Mouse (Mus musculus) CH12.LX (cell line): ENCODE measurements around the gene Ralgapa1.
"Not testable (repeated sequence)": the region's sequence is repeated elsewhere in the genome, so short reads cannot be mapped to it uniquely, and the experiment has no call there.

Experiments used
- CTCF ChIP-seq, 2 experiments: IDR thresholded peaks in 1 of 2; conservative IDR thresholded peaks in 1 of 2; 2 replicates each; pipeline ENCODE4 v1.5.1; 2011 to 2012; ENCODE audit warnings: low read depth in 2 of 2, low read length in 2 of 2, improper control_type of control experiment in 1 of 2, inconsistent platforms in 1 of 2, mild to moderate bottlenecking in 1 of 2, moderate library complexity in 1 of 2
- E2F4 ChIP-seq: IDR thresholded peaks from 2 replicates; pipeline ENCODE4 v1.6.1; 2011; ENCODE audit warnings: low read depth, low read length, improper control_type of control experiment; ENCODE audit not compliant: insufficient replicate concordance
- JUN ChIP-seq: IDR thresholded peaks from 2 replicates; pipeline ENCODE4 v1.6.1; 2011; ENCODE audit warnings: low read depth, mild to moderate bottlenecking, low read length, improper control_type of control experiment, moderate library complexity; ENCODE audit not compliant: insufficient read depth
- JUND ChIP-seq: conservative IDR thresholded peaks from 2 replicates; pipeline ENCODE4 v1.6.1; 2011; ENCODE audit warnings: low read depth, low read length, improper control_type of control experiment
- NRF1 ChIP-seq: IDR thresholded peaks from 2 replicates; pipeline ENCODE4 v1.6.1; 2014; ENCODE audit warnings: low read depth, mild to moderate bottlenecking, inconsistent platforms, low read length, improper control_type of control experiment, moderate library complexity
- POLR2A ChIP-seq: IDR thresholded peaks from 2 replicates; pipeline ENCODE4 v1.6.1; 2011; ENCODE audit warnings: low read depth, mild to moderate bottlenecking, improper control_type of control experiment, low read length
- TBP ChIP-seq: conservative IDR thresholded peaks from 2 replicates; pipeline ENCODE4 v1.6.1; 2011; ENCODE audit warnings: low read depth, low read length, improper control_type of control experiment
- UBTF ChIP-seq: IDR thresholded peaks from 2 replicates; pipeline ENCODE4 v1.6.1; 2012; ENCODE audit warnings: low read depth, mild to moderate bottlenecking, inconsistent platforms, low read length, improper control_type of control experiment, moderate library complexity
- USF1 ChIP-seq: IDR thresholded peaks from 2 replicates; pipeline ENCODE4 v1.6.1; 2014; ENCODE audit warnings: low read depth, mild to moderate bottlenecking, inconsistent platforms, low read length, improper control_type of control experiment
- USF2 ChIP-seq: conservative IDR thresholded peaks from 2 replicates; pipeline ENCODE4 v1.6.1; 2011; ENCODE audit warnings: low read depth, low read length, improper control_type of control experiment
- ZC3H11A ChIP-seq: IDR thresholded peaks from 2 replicates; pipeline ENCODE4 v1.6.1; 2012; ENCODE audit warnings: low read depth, mild to moderate bottlenecking, inconsistent platforms, low read length, improper control_type of control experiment

- not testable (repeated sequence) for TF ChIP-seq CTCF (conservative IDR thresholded peaks at IDR 0.05 in 1 of 2, IDR thresholded peaks at IDR 0.05 in 1 of 2; ENCODE audit: low read depth in 2 of 2, low read length in 2 of 2); USF2; JUN; ZC3H11A; E2F4; NRF1; TBP; USF1; POLR2A; UBTF; JUND
Observed at GRCm38 (mm10) chr12:55663194-55663593, 157.8 kb downstream of the Ralgapa1 start.
